Mouse (Mus musculus): ENCODE results near the gene Fam149a. TPM values are rescaled to one million over a fixed set of nuclear protein-coding genes. Genes with fewer than 3 reads are reported as not detected.

Fam149a gene
- polyA plus RNA-seq (2016; fragmentation: Nextera tagmentation; extraction: Ambion mirVana) = 3.0 and 3.2 TPM in 2 replicates

- 11% methylated on average over 6 of the region's 6 CpGs for WGBS (ENCODE audit: insufficient replicate concordance)
- H3K4me1 ChIP-seq = no peaks in the 10 kb centered on the region
- H3K4me3 ChIP-seq = peak within 1 kb of the TSS; percentile 14
- no peak within 1 kb of the TSS for H3K9ac ChIP-seq
- ATAC-seq = no peak
- H3K27ac ChIP-seq = no peak within 1 kb of the TSS
- H3K27me3 ChIP-seq (replicated peaks) = peaks cover 25% of the 10 kb centered on the region
- no peaks in the 10 kb centered on the region for H3K9me3 ChIP-seq (replicated peaks)
- H3K4me2 ChIP-seq = peak within 1 kb of the TSS; percentile 53
- H3K36me3 ChIP-seq = no peaks in the 10 kb centered on the region
Measured at GRCm38 (mm10) chr8:45381963-45382347, at the start of gene Fam149a. Fam149a (minus strand) TSS chr8:45382291.

GRCm38 (mm10) chr8:45420151-45420550 lies 38.1 kb upstream of the Fam149a start:
- H3K9me3 ChIP-seq (replicated peaks) = no peaks in the 10 kb centered on the region
- H3K36me3 ChIP-seq = no peaks in the 10 kb centered on the region
- no peak overlapping the region for H3K27ac ChIP-seq
- no peak overlapping the region for H3K4me2 ChIP-seq
- no peak overlapping the region for H3K4me3 ChIP-seq
- H3K27me3 ChIP-seq (replicated peaks) = no peaks in the 10 kb centered on the region
- no peak for ATAC-seq
- H3K4me1 ChIP-seq = no peaks in the 10 kb centered on the region
- no peak overlapping the region for H3K9ac ChIP-seq
- 76% methylated on average over 7 of the region's 7 CpGs for WGBS (ENCODE audit: insufficient replicate concordance)

GRCm38 (mm10) chr8:45414965-45415364 lies 32.9 kb upstream of the Fam149a start:
- Histone ChIP-seq H3K36me3 (no peaks in the 10 kb centered on the region), H3K9ac (no peak overlapping the region), H3K4me1 (peaks cover 4% of the 10 kb centered on the region; the same call in 1 of the 2 replicates), H3K9me3 (replicated peaks) (no peaks in the 10 kb centered on the region), H3K27ac (no peak overlapping the region), H3K4me2 (no peak overlapping the region), H3K27me3 (replicated peaks) (no peaks in the 10 kb centered on the region), H3K4me3 (no peak overlapping the region)
- no peak for ATAC-seq
- 20% methylated on average over 7 of the region's 7 CpGs for WGBS (ENCODE audit: insufficient replicate concordance)

DNA sequence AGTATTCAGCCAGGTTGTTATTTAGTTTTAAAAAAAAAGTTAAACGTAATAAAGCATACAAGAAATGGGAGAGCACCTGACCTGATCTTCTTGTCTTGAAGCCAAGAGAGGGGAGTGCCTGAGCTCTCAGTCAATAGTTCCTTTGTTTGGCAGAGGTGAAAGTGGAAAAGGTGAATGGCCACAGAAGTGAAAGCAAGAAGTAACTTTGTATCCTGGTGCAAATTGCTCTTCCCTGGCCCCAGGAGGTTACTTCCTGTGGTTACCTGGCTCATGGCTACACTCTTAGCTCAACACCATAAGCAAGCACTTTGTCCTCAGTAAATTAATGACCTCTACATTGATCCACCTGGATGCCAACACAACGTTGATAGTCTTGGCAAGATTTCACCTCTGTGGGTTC lies 28.8 kb upstream of the Fam149a start, which contains the start of gene Tlr3:
TSS of gene Tlr3 (minus strand) at position 199 of the 400 bp plus-strand sequence.
- Histone ChIP-seq H3K9me3 (replicated peaks) (no peaks in the 10 kb centered on the region), H3K9ac (peak within 1 kb of the TSS; percentile 27), H3K36me3 (no peaks in the 10 kb centered on the region), H3K4me2 (peak within 1 kb of the TSS; percentile 66), H3K4me3 (peak within 1 kb of the TSS; percentile 53), H3K27me3 (replicated peaks) (no peaks in the 10 kb centered on the region), H3K27ac (peak within 1 kb of the TSS; percentile 54; the same call in 1 of the 2 replicates), H3K4me1 (peaks cover 4% of the 10 kb centered on the region; the same call in 1 of the 2 replicates)
- no peak for ATAC-seq
- WGBS (ENCODE audit: insufficient replicate concordance) = 40% methylated on average over 2 of the region's 2 CpGs

GRCm38 (mm10) chr8:45410146-45410880 lies 28.2 kb upstream of the Fam149a start:
- no peaks in the 10 kb centered on the region for H3K36me3 ChIP-seq
- peak; percentile 81 for ATAC-seq
- H3K27me3 ChIP-seq (replicated peaks) = no peaks in the 10 kb centered on the region
- H3K9ac ChIP-seq = peak overlapping the region; percentile 27
- peaks cover 4% of the 10 kb centered on the region; the same call in 1 of the 2 replicates for H3K4me1 ChIP-seq
- H3K27ac ChIP-seq = peak overlapping the region; percentile 54; the same call in 1 of the 2 replicates
- H3K4me2 ChIP-seq = peak overlapping the region; percentile 66
- H3K4me3 ChIP-seq = peak overlapping the region; percentile 53
- 7% methylated on average over 18 of the region's 18 CpGs for WGBS (ENCODE audit: insufficient replicate concordance)
- H3K9me3 ChIP-seq (replicated peaks) = no peaks in the 10 kb centered on the region

DNA sequence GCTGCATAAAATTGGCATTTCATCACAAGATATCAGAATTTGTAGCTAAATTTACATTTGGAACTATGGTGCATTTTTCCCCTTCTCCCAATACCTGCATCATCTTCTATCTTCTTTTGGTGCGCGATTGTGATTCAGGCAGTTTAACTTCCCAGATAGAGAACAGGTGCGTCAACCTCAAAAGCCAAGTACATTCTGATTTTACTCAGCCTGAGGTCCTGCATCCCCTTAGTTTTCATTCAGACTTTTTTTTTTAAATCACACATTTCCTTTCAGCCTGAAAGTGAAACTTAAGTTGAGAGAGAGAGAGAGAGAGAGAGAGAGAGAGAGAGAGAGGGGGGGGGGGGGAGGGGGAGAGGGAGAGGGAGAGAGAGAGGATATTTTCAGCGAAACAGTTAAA lies 27.6 kb upstream of the Fam149a start:
- Histone ChIP-seq H3K27me3 (replicated peaks) (no peaks in the 10 kb centered on the region), H3K4me3 (peak overlapping the region; percentile 53), H3K9ac (peak overlapping the region; percentile 27), H3K4me1 (peaks cover 4% of the 10 kb centered on the region; the same call in 1 of the 2 replicates), H3K36me3 (no peaks in the 10 kb centered on the region), H3K9me3 (replicated peaks) (no peaks in the 10 kb centered on the region), H3K4me2 (peak overlapping the region; percentile 66), H3K27ac (peak overlapping the region; percentile 54; the same call in 1 of the 2 replicates)
- WGBS (ENCODE audit: insufficient replicate concordance) = 46% methylated on average over 4 of the region's 4 CpGs
- ATAC-seq = no peak

- Histone ChIP-seq H3K27me3 (replicated peaks) (peaks cover 25% of the 10 kb centered on the region), H3K4me3 (no peak overlapping the region), H3K4me1 (no peaks in the 10 kb centered on the region), H3K27ac (no peak overlapping the region), H3K9me3 (replicated peaks) (no peaks in the 10 kb centered on the region), H3K4me2 (no peak overlapping the region), H3K36me3 (no peaks in the 10 kb centered on the region), H3K9ac (no peak overlapping the region)
- WGBS (ENCODE audit: insufficient replicate concordance) = 30% methylated on average over 1 of the region's 1 CpGs
- no peak for ATAC-seq
Measured at GRCm38 (mm10) chr8:45383250-45383649, 1.2 kb upstream of the Fam149a start.

GRCm38 (mm10) chr8:45381075-45381962 lies 772 bp downstream of the Fam149a start:
- Histone ChIP-seq H3K27ac (no peak overlapping the region), H3K4me2 (peak overlapping the region; percentile 53), H3K9me3 (replicated peaks) (no peaks in the 10 kb centered on the region), H3K4me1 (no peaks in the 10 kb centered on the region), H3K9ac (no peak overlapping the region), H3K27me3 (replicated peaks) (peaks cover 25% of the 10 kb centered on the region), H3K4me3 (peak overlapping the region; percentile 14), H3K36me3 (no peaks in the 10 kb centered on the region)
- ATAC-seq = no peak
- 5% methylated on average over 38 of the region's 38 CpGs for whole genome bisulfite sequencing (ENCODE audit: insufficient replicate concordance)

- Histone ChIP-seq H3K4me3 (no peak overlapping the region), H3K4me1 (no peaks in the 10 kb centered on the region), H3K27ac (no peak overlapping the region), H3K27me3 (replicated peaks) (peaks cover 25% of the 10 kb centered on the region), H3K9ac (no peak overlapping the region), H3K4me2 (no peak overlapping the region), H3K36me3 (no peaks in the 10 kb centered on the region), H3K9me3 (replicated peaks) (no peaks in the 10 kb centered on the region)
- WGBS (ENCODE audit: insufficient replicate concordance) = 14% methylated on average over 4 of the region's 4 CpGs
- no peak for ATAC-seq
Measured at GRCm38 (mm10) chr8:45380598-45380997, 1.5 kb downstream of the Fam149a start.

GRCm38 (mm10) chr8:45374071-45374470 lies 8.0 kb downstream of the Fam149a start:
- Histone ChIP-seq H3K4me1 (no peaks in the 10 kb centered on the region), H3K4me3 (no peak overlapping the region), H3K9ac (no peak overlapping the region), H3K4me2 (no peak overlapping the region), H3K27ac (no peak overlapping the region), H3K36me3 (no peaks in the 10 kb centered on the region), H3K27me3 (replicated peaks) (no peaks in the 10 kb centered on the region), H3K9me3 (replicated peaks) (no peaks in the 10 kb centered on the region)
- ATAC-seq = no peak
- 67% methylated on average over 3 of the region's 3 CpGs for WGBS (ENCODE audit: insufficient replicate concordance)

- Histone ChIP-seq H3K36me3 (no peaks in the 10 kb centered on the region), H3K9me3 (replicated peaks) (no peaks in the 10 kb centered on the region), H3K9ac (no peak overlapping the region), H3K4me2 (no peak overlapping the region), H3K4me1 (no peaks in the 10 kb centered on the region), H3K27ac (no peak overlapping the region), H3K27me3 (replicated peaks) (no peaks in the 10 kb centered on the region), H3K4me3 (no peak overlapping the region)
- WGBS (ENCODE audit: insufficient replicate concordance) = 22% methylated on average over 1 of the region's 1 CpGs
- ATAC-seq = no peak
Measured at GRCm38 (mm10) chr8:45367154-45367553, 14.9 kb downstream of the Fam149a start.

DNA sequence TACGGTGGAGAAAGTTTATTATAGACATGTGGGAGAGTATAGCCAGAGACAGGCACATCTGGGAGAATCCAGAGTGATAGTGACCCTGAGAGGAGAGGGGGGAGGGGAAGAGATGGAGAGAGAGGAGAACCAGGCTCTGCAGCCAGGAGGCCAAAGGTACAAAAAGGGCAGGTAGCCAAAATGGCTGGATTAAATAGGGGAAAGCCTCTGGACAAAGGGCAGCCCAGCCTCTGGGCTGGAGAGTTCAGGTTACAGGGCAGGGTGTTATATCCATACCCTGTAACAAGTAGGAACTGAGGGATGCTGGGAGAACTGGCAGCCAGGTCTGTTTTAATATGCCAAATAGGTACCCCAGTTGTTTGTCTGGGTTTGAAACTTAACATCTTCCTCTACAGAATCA lies 18.9 kb downstream of the Fam149a start:
- no peaks in the 10 kb centered on the region for H3K36me3 ChIP-seq
- no peaks in the 10 kb centered on the region for H3K9me3 ChIP-seq (replicated peaks)
- H3K4me1 ChIP-seq = no peaks in the 10 kb centered on the region
- H3K4me3 ChIP-seq = no peak overlapping the region
- no peak overlapping the region for H3K9ac ChIP-seq
- no peak overlapping the region for H3K4me2 ChIP-seq
- WGBS (ENCODE audit: insufficient replicate concordance) = 53% methylated on average over 1 of the region's 1 CpGs
- no peak; the same call in 1 of the 2 replicates for ATAC-seq
- H3K27me3 ChIP-seq (replicated peaks) = peaks cover 9% of the 10 kb centered on the region
- no peak overlapping the region for H3K27ac ChIP-seq
